20 mouse cellular contexts compared by ENCODE assay signal in genomic region chr3:147252812-147253211, GRCm38 (mm10).
DNase-seq lines count a peak whose midpoint lies in the region; ATAC-seq lines count a peak whose summit lies in the region.
"Had no signal": no experiment of that assay in that cellular context is flagged by ENCODE, and none has a peak within 500 bp of the region (broad histone marks: within the 10 kb centered on the region; RNA-seq: fewer than 3 reads in every experiment).

No protein-coding gene starts in this region.

- no peak overlapping the region for H3K4me2 ChIP-seq in hindbrain, embryonic 12.5 days (replicated peaks)
- no peak overlapping the region for H3K4me2 ChIP-seq in hindbrain, embryonic 16.5 days (ENCODE audit: low read length)
- no peak overlapping the region for H3K4me2 ChIP-seq in forebrain, embryonic 11.5 days (ENCODE audit: low read depth, low read length, severe bottlenecking)
- no peak overlapping the region for H3K4me2 ChIP-seq in neural tube, embryonic 12.5 days (replicated peaks)
- H3K4me2 ChIP-seq: embryonic facial prominence, embryonic 12.5 days; kidney, embryonic 15.5 days; limb, embryonic 13.5 days; liver, embryonic 15.5 days; stomach, embryonic 15.5 days had no signal

- no peaks in the 10 kb centered on the region for H3K9me3 ChIP-seq in hindbrain, embryonic 12.5 days (replicated peaks)
- no peaks in the 10 kb centered on the region for H3K9me3 ChIP-seq in hindbrain, embryonic 16.5 days (ENCODE audit: control insufficient read depth, low read length)
- H3K9me3 ChIP-seq in forebrain, embryonic 11.5 days (ENCODE audit: control insufficient read depth, low read length) = no peaks in the 10 kb centered on the region
- H3K9me3 ChIP-seq in neural tube, embryonic 12.5 days = no peaks in the 10 kb centered on the region
- H3K9me3 ChIP-seq: embryonic facial prominence, embryonic 12.5 days; kidney, embryonic 15.5 days; limb, embryonic 13.5 days; liver, embryonic 15.5 days; stomach, embryonic 15.5 days had no signal

- peak; percentile 62 for DNase-seq in MN1 (ENCODE audit: low spot score)
- DNase-seq in forebrain, embryonic 11.5 days (ENCODE audit: low spot score) = no peak
- no peak for DNase-seq in left cerebral cortex, adult 8-10 months (ENCODE audit: low spot score in 2 of 2)
- DNase-seq in left cerebral cortex, postnatal 36 days (ENCODE audit: low spot score in 2 of 2) = no peak
- DNase-seq in ovary, postnatal 14 days (ENCODE audit: low spot score) = no peak
- DNase-seq: adrenal gland, postnatal 14 days; cerebellum, adult 9-11 months; heart, adult 18-20 months; lung, postnatal 10 days; spleen, adult 18-20 months; thymus, postnatal 25 days had no signal

- H3K4me1 ChIP-seq in hindbrain, embryonic 12.5 days = peaks cover 16% of the 10 kb centered on the region
- no peaks in the 10 kb centered on the region for H3K4me1 ChIP-seq in hindbrain, embryonic 16.5 days (ENCODE audit: control insufficient read depth, insufficient read depth, low read depth, low read length)
- H3K4me1 ChIP-seq in forebrain, embryonic 11.5 days (replicated peaks; ENCODE audit: control insufficient read depth, insufficient read depth, low read length) = no peaks in the 10 kb centered on the region
- H3K4me1 ChIP-seq in neural tube, embryonic 12.5 days = peaks cover 13% of the 10 kb centered on the region
- H3K4me1 ChIP-seq: embryonic facial prominence, embryonic 12.5 days; kidney, embryonic 15.5 days; liver, embryonic 15.5 days; stomach, embryonic 15.5 days had no signal

- no peaks in the 10 kb centered on the region for H3K27me3 ChIP-seq in hindbrain, embryonic 12.5 days
- H3K27me3 ChIP-seq in hindbrain, embryonic 16.5 days (replicated peaks; ENCODE audit: control insufficient read depth, insufficient read depth, low read length) = no peaks in the 10 kb centered on the region
- H3K27me3 ChIP-seq in forebrain, embryonic 11.5 days (ENCODE audit: control insufficient read depth, insufficient read depth, low read length) = no peaks in the 10 kb centered on the region
- H3K27me3 ChIP-seq in neural tube, embryonic 12.5 days (replicated peaks) = no peaks in the 10 kb centered on the region
- H3K27me3 ChIP-seq: embryonic facial prominence, embryonic 12.5 days; kidney, embryonic 15.5 days; liver, embryonic 15.5 days; stomach, embryonic 15.5 days had no signal

- no peak for ATAC-seq in hindbrain, embryonic 12.5 days (ENCODE audit: low FRiP score)
- ATAC-seq in hindbrain, embryonic 16.5 days = no peak
- ATAC-seq in forebrain, embryonic 11.5 days (replicated peaks; ENCODE audit: low FRiP score) = 0 out of 2 replicates have a peak, but pooled peaks have one; percentile 25
- ATAC-seq in neural tube, embryonic 12.5 days (ENCODE audit: low FRiP score, low read depth) = 0 out of 2 replicates have a peak, but pooled peaks have one; percentile 33

- H3K36me3 ChIP-seq in hindbrain, embryonic 12.5 days = no peaks in the 10 kb centered on the region
- no peaks in the 10 kb centered on the region for H3K36me3 ChIP-seq in hindbrain, embryonic 16.5 days (ENCODE audit: control insufficient read depth, insufficient read depth, low read length)
- H3K36me3 ChIP-seq in forebrain, embryonic 11.5 days (ENCODE audit: control insufficient read depth, insufficient read depth, low read length) = no peaks in the 10 kb centered on the region
- H3K36me3 ChIP-seq in neural tube, embryonic 12.5 days = no peaks in the 10 kb centered on the region
- H3K36me3 ChIP-seq: embryonic facial prominence, embryonic 12.5 days; kidney, embryonic 15.5 days; limb, embryonic 13.5 days; liver, embryonic 15.5 days; stomach, embryonic 15.5 days had no signal

- intact Hi-C loops in left cerebral cortex, postnatal 36 days (cut with DNase I) = no loop called here

- no peak overlapping the region for H3K9ac ChIP-seq in hindbrain, embryonic 12.5 days
- H3K9ac ChIP-seq in hindbrain, embryonic 16.5 days (ENCODE audit: low read depth, low read length) = no peak overlapping the region
- no peak overlapping the region for H3K9ac ChIP-seq in forebrain, embryonic 11.5 days (ENCODE audit: low read length)
- H3K9ac ChIP-seq in neural tube, embryonic 12.5 days = no peak overlapping the region
- H3K9ac ChIP-seq: embryonic facial prominence, embryonic 12.5 days; kidney, embryonic 15.5 days; limb, embryonic 13.5 days; liver, embryonic 15.5 days; stomach, embryonic 15.5 days had no signal

- 72% methylated on average over 6 of the region's 6 CpGs for WGBS in hindbrain, embryonic 12.5 days
- WGBS in hindbrain, embryonic 16.5 days = 62% methylated on average over 6 of the region's 6 CpGs
- 77% methylated on average over 6 of the region's 6 CpGs for WGBS in forebrain, embryonic 11.5 days
- WGBS in neural tube, embryonic 12.5 days = 47% methylated on average over 6 of the region's 6 CpGs

- H3K4me3 ChIP-seq in hindbrain, embryonic 12.5 days = no peak overlapping the region
- H3K4me3 ChIP-seq in hindbrain, embryonic 16.5 days (ENCODE audit: low read length) = no peak overlapping the region
- no peak overlapping the region for H3K4me3 ChIP-seq in forebrain, embryonic 11.5 days (ENCODE audit: low read depth, low read length)
- no peak overlapping the region for H3K4me3 ChIP-seq in neural tube, embryonic 12.5 days
- H3K4me3 ChIP-seq: embryonic facial prominence, embryonic 12.5 days; kidney, embryonic 15.5 days; layer of hippocampus, adult 2 months; limb, embryonic 13.5 days; liver, embryonic 15.5 days; stomach, embryonic 15.5 days had no signal

- 0 out of 2 replicates have a peak overlapping the region, but pooled peaks have one; percentile 62 for H3K27ac ChIP-seq in hindbrain, embryonic 12.5 days
- H3K27ac ChIP-seq in hindbrain, embryonic 16.5 days (ENCODE audit: low read depth, low read length) = no peak overlapping the region
- H3K27ac ChIP-seq in forebrain, embryonic 11.5 days (ENCODE audit: low read depth, low read length) = no peak overlapping the region
- H3K27ac ChIP-seq in neural tube, embryonic 12.5 days = no peak overlapping the region
- H3K27ac ChIP-seq: embryonic facial prominence, embryonic 12.5 days; kidney, embryonic 15.5 days; layer of hippocampus, adult 2 months; limb, embryonic 13.5 days; liver, embryonic 15.5 days; stomach, embryonic 15.5 days had no signal

Comparison
In these comparisons a context has a peak if more than half of its experiments do, and no peak if none do; other contexts are left out.
1. ATAC-seq: peak in forebrain, embryonic 11.5 days (single experiment) and neural tube, embryonic 12.5 days (single experiment); none in hindbrain, embryonic 12.5 days (single experiment) and hindbrain, embryonic 16.5 days (single experiment).